Mouse (Mus musculus): Measurements from ENCODE around the gene Nfat5. TPM values are rescaled to one million over a fixed set of nuclear protein-coding genes. Genes with fewer than 3 reads are reported as not detected.

Gene Nfat5
- total RNA-seq, 2 experiments from 2014 or later: 127 to 137 TPM

DNA sequence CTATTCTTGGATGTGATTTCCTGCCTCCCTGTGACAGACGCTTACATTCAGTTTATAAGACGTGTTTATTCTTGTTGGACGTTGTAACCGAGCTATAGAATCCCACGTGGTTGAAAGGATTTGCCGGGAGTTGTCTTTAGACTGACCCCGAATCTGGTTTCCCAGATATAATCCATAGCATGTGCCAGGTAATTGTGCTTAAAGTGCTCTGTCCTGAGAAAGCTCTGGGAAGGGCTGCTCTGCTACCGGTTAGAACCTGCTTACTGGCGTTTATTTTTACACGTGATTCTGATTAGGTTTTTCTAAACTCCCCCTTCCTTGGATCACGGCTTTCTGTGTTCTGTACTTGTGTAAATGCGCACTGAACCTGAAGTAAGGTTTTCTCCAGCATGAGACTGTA, 104.4 kb downstream of the Nfat5 start:
- DNase-seq: no peak

- no peak for DNase-seq
These were observed 106.2 kb downstream of the Nfat5 start for GRCm38 (mm10) chr8:107399495-107399894.

DNA sequence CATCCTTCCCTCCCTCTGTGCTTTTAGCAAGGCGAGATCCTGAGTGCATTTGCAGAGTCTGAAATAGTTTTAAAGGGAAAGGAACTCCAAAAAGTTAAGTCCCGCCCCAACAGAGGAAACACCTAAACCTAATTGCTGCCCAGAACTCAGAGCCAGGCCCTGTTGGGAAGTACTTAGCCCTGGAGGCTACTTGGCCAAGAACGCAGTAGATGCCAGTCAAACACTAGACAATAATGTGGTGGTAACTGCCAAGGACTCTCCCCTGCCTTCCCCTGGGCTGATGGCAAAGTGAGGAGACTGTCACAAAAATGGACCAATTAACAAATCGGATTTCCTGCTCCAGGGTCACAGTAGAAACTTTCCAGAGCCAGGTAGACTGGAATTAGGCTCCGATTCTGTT, 108.6 kb downstream of the Nfat5 start:
- DNase-seq: no peak

- peak; percentile 80 to 83 for DNase-seq
These were observed 109.9 kb downstream of the Nfat5 start, which contains the start of gene Nqo1 for GRCm38 (mm10) chr8:107403038-107403781. Gene Nqo1 (minus strand): TSS chr8:107403206.

DNA sequence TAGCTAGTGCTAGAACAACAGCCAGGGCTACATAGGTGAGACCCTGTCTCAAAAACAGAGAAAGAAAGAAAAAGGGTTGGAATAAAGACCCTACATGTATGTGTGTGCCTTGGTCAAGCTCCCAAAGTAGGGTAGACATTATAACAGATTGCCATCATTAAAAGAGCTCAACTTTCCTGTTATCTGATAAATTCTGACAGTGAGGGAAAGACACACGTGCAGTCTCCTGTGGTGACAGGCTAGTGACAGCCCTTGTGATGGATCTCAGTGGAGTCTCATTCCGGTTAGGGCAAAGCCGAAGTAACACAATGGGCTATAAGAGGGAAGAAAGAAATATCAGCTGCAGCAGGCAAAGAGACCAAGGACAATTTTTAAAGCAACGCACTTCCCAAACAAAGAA, 110.8 kb downstream of the Nfat5 start:
- no peak for DNase-seq

DNA sequence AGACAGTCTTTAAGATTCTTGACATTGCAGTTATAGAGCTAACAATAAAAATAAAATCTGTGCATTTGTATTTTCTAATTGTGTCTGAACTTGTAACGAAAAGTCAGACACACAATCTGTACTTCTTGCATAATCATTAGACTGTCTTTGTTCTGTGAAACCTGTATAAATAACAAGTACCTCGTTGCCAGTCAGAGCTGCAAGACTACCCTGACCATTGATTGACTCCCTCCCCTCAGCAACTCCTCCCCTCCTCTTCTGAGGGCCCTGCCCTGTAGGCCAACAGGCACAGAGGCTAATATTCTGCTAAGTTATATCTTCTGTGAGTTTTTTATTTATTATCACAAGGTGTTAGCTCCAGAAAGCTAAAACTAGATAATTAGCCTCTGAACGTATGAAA, 112.7 kb downstream of the Nfat5 start:
- no peak for DNase-seq

DNA sequence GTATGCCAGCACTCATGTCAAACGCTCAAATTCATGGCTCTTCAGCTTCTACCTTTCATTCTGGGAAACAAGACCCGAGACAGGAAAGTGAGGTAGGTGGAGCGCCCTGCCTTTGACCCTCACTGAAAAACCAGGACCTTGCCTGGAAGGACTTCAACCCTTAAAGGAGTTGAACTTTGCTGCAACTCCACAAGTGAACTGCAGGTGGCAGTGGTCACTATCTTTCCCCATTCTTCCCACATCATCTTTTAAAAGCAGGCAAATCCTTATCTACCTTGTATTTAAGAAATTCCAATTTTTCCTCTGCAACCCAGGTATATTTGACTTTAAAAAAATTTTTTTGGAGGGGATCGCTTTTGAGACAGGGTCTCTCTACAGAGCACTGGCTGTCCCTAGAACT, 118.1 kb downstream of the Nfat5 start:
- DNase-seq: no peak

- no peak for DNase-seq
These were observed 119.3 kb downstream of the Nfat5 start for GRCm38 (mm10) chr8:107412552-107412951.

DNA sequence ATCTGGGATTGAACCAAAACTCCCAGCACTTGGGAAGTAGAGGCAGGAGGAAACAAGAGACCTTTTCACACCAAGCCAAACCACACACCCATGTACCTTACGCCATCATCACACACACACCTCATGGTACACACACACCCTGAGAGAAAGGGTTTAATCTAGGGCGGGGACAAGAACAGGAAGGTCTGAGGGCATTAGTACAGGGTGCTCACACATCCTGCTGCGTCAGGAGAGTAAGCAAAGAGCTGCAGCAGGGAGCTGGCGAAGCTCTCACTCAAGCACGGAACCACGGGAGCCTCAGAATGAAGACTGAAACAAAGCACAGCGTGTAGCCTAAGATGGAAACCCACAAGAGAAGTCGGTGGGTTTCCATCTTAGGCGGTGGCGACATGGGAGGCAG, 120.6 kb downstream of the Nfat5 start:
- no peak for DNase-seq

- no peak for DNase-seq
These were observed 123.7 kb downstream of the Nfat5 start for GRCm38 (mm10) chr8:107417001-107417400.

- no peak for DNase-seq
These were observed 130.9 kb downstream of the Nfat5 start for GRCm38 (mm10) chr8:107424176-107424575.

GRCm38 (mm10) chr8:107424597-107425229, 131.4 kb downstream of the Nfat5 start, which contains the start of gene Nob1:
Gene Nob1 (minus strand): TSS chr8:107425051.
- DNase-seq: peak; percentile 98 to 99

- no peak for DNase-seq
These were observed 131.9 kb downstream of the Nfat5 start for GRCm38 (mm10) chr8:107425230-107425597.

Other genes starting within 250 kb of the Nfat5 start
- gene Pdf, start 244.9 kb upstream of the Nfat5 start, total RNA-seq (2021): 10 to 100 TPM; 50.5 to 62.1 TPM
- 10 to 100 TPM; 29.3 to 40.6 TPM for gene Cog8, start 236.8 kb upstream of the Nfat5 start, total RNA-seq (2021)
- gene Nip7, start 236.6 kb upstream of the Nfat5 start, total RNA-seq (2021): 10 to 100 TPM; 47.4 to 57.5 TPM
- gene Tmed6, start 227.8 kb upstream of the Nfat5 start, total RNA-seq (2021): not detected
- 10 to 100 TPM; 23.5 to 24.5 TPM for gene Terf2, start 196.9 kb upstream of the Nfat5 start, total RNA-seq (2021)
- 100 to 1,000 TPM; 419 to 590 TPM for gene Cyb5b, start 142.8 kb upstream of the Nfat5 start, total RNA-seq (2021)
- gene Nqo1, start 109.7 kb downstream of the Nfat5 start, total RNA-seq (2021): 1 to 10 TPM; 4.5 to 6.1 TPM
- 10 to 100 TPM; 28.5 to 35.5 TPM for gene Nob1, start 131.6 kb downstream of the Nfat5 start, total RNA-seq (2021)
- 10 to 100 TPM; 32.3 to 43.3 TPM for gene Wwp2, start 142.9 kb downstream of the Nfat5 start, total RNA-seq (2021)

Measured in adrenal gland, postnatal 36 days (tissue).